Mouse (Mus musculus) urinary bladder, postnatal 14 days (tissue): ENCODE results near the gene Ccnyl1.

ENCODE experiments used
- DNase-seq: peaks from one replicate; pipeline ENCODE4 v3.0.0; 2021; ENCODE audit warnings: low spot score

Ccnyl1 gene

DNA sequence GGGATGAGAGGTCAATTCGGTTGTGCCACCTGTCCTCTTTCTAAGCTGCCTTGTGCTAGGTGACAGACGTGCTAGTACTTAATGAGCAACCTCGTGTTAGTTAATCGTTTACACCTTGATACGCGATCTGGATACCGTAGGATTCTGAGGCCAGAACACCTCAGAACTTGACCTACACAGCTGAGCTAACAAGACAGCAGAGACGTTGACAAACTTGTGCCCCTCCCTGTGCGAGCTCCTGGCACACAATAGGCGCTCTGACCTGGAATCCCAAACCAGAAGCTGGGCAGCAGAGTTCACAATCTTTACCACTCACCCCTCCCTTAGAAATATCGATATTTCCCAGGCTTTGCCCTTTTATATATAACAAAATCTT, 47.9 kb downstream of the Ccnyl1 start:
- no peak for DNase-seq

DNA sequence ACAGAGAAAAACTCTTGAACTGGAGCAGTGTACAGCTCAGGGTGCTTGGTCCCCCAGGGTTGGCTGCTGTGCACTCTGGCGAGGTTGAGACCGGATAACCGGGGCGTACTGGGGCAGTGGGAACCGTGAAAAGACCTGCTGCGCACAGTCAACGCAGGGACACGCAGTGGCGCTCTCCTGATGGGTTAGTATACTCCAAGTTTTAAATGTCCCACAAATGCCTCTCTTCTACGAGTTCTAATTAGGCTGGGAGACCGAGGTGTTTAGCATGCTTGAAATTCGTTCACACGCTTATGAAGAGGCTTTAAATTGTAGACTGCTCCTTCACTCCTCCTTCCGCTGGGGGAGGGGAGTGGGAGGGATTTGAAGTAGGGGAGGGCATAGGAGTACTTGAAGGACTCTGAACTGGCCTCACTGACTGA, 48.4 kb downstream of the Ccnyl1 start:
- peak; percentile 41 for DNase-seq

GRCm38 (mm10) chr1:64742741-64743408, 52.6 kb downstream of the Ccnyl1 start:
- no peak for DNase-seq

DNA sequence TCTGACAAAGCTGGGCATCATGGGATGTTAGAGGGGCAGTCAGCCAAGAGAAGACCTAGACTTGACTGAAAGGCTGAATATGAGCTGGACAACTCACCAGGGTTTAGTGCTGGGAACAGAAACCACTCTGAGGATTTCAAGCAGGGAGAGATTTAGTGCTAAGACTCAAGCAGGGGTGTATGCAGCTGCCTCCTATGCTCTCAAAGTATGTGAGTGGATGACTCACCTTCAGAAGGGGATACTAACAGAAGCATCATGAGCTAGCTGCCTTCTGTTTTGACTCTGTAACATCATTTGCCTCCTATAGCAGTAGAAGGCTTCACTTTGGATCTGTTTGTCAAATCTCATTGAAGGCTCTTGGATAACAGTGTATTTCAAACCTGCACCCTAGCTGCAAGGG, 54.4 kb downstream of the Ccnyl1 start:
- DNase-seq, result no peak

DNA sequence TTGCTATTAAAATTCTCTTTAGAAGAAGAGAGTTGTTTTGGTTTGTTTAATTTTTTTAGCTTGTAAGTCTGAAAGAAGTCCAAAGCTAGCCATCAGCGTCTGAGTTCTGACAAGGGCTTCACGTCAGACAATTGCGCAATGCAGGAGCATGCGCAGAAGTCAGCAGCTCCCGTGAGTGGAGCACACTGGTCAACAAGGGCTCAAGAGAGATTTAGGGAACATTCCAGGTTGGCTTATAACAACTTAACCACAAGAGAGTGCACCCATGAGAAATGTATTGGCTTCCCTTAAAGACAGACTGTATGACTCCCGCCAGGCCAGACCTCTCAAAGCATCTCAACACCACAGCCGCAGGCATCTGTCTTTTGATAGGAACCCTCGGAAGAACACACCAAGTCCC, 62.9 kb downstream of the Ccnyl1 start:
- no peak for DNase-seq

DNA sequence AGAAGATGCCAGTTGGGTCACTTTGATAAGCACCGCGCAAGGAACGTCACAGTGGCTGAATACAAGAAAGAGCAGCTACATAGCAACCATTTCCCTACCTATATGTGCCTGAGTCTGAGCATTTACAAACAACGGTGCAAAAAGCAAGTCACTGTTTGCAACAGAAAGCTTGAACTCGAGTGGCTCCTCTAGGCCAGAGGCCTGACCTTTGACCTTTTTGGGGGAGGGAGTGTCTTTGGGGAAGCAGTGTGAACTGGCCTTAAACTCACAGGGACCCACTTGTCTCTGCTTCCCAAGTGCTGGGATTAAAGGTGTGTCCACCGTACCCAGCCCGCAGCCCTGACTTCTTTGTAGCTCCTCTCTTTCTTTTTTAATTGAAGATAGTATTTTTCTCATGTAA, 63.4 kb downstream of the Ccnyl1 start:
- no peak for DNase-seq

GRCm38 (mm10) chr1:64754658-64755057, 64.4 kb downstream of the Ccnyl1 start:
- no peak for DNase-seq

DNA sequence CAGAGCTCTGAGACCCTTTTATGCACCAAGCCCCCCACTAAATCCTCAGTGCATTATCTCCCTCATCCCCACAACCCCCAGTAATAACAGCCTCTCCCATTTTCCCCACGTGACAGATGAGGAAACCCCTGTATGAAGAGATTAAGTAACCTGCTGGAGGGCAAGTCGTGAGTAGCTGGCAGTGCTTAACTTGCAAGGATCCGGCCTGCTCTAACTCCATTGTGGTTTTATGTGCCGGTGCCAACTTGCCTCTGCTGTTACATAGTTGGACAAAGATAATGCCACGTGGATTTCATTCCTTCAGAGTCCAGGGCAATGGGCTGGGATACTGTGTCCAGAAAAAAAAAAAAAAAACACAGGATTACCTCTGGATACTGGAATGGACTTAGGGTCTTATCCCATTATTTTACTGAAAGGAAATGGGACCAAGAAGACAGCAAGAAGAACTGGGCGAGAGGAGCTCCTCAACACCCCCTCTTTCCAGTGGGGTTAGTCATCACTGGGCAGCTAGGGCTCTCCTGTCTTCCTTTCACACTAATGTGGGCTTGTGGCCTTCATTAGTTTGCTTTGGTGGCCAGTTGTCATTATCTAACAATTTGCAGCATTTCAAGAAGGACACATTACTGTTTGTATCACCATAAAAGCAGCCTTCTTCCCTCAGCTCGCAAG, 65.8 kb downstream of the Ccnyl1 start:
- DNase-seq, result no peak

GRCm38 (mm10) chr1:64756640-64757030, 66.4 kb downstream of the Ccnyl1 start:
- no peak for DNase-seq

DNA sequence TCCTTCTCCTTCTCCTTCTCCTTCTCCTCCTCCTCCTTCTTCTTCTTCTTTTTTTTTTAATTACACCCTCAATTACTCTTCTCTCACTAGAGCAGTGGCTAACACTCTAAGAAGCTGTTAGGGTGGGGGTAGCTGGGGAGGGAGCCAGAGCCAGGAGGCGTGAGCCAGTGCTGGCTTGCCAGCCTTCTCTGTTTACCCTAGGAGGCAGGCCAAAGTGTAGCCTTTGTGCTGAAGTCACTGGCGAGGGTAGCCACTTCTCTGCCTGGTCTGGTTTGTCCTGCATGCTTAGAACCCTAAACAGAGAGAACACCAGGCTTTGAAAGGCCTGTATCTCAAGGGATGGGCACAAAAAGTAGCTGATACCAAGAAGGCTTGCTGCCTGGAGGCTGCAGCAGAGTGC, 67.0 kb downstream of the Ccnyl1 start:
- peak; percentile 50 for DNase-seq

DNA sequence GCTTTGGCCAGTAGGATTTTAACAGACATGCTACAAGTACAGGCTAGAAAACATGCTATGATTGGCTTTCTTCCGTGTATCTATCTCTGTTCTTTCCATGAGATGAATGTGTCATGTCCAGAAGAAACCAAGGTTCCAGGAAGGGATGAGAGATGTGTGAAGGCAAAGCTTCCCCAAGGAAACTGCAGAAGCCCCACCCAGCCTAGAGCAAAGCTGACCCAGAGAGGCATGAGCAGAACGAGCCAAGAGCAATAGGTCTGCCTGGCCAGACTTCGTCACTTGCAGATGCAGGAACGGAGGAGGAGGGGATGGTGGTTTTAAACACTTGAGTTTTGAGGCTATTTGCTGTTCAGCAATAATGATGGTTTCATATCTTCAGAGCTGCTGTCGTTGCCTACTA, 67.5 kb downstream of the Ccnyl1 start:
- DNase-seq, result no peak

GRCm38 (mm10) chr1:64761646-64762045, 71.4 kb downstream of the Ccnyl1 start:
- DNase-seq, result no peak

- DNase-seq, result no peak
These were observed 79.9 kb downstream of the Ccnyl1 start for GRCm38 (mm10) chr1:64770169-64770568.

- DNase-seq, result no peak
These were observed 83.0 kb downstream of the Ccnyl1 start for GRCm38 (mm10) chr1:64773305-64773704.
